Mouse (Mus musculus) kidney, embryonic 16.5 days (tissue): Measurements from ENCODE around the gene Pbx1. TPM values are rescaled to one million over a fixed set of nuclear protein-coding genes. Genes with fewer than 3 reads are reported as not detected.
A peak's percentile ranks its signal among the peaks of the same experiment; 100 is the strongest.

ENCODE experiments used
- ATAC-seq: fragments of 200-750 bp; cut with Nextera tagmentation; 2 replicates; pipeline ENCODE4 v1.8.0; 2017; ENCODE audit warnings: moderate TSS enrichment; ENCODE audit not compliant: low FRiP score, low TSS enrichment
- H3K27ac ChIP-seq: fragments of 300-500 bp; sonication (generic); 2 replicates; pipeline ENCODE4 v1.5.1; 2014; ENCODE audit warnings: low read length
- H3K27me3 ChIP-seq: fragments of 300-500 bp; sonication (generic); 2 replicates; pipeline ENCODE4 v1.6.1; 2014; ENCODE audit warnings: low read length, control low read depth, mixed read lengths; ENCODE audit not compliant: insufficient read depth
- H3K36me3 ChIP-seq: fragments of 300-500 bp; sonication (generic); 2 replicates; pipeline ENCODE4 v1.6.1; 2014; ENCODE audit warnings: low read length, control low read depth, mixed read lengths; ENCODE audit not compliant: insufficient read depth
- H3K4me1 ChIP-seq: fragments of 300-500 bp; sonication (generic); 2 replicates; pipeline ENCODE4 v1.6.1; 2014; ENCODE audit warnings: low read length, control low read depth, mixed read lengths; ENCODE audit not compliant: insufficient read depth
- H3K4me2 ChIP-seq: fragments of 300-500 bp; sonication (generic); replicated peaks from 2 replicates; pipeline ENCODE4 v1.6.1; 2014; ENCODE audit warnings: low read depth, low read length
- H3K4me3 ChIP-seq: fragments of 300-500 bp; sonication (generic); 2 replicates; pipeline ENCODE4 v1.5.1; 2014; ENCODE audit warnings: mild to moderate bottlenecking, low read length
- H3K9ac ChIP-seq: fragments of 300-500 bp; sonication (generic); replicated peaks from 2 replicates; pipeline ENCODE4 v1.6.1; 2014; ENCODE audit warnings: low read length
- H3K9me3 ChIP-seq: fragments of 300-500 bp; sonication (generic); 2 replicates; pipeline ENCODE4 v1.6.1; 2016; ENCODE audit warnings: low read length, control low read depth
- WGBS: fragments of 180-500 bp; shearing (Covaris S2); extraction: QIAGEN DNeasy Blood & Tissue Kit; methylation state at CpG from one replicate; pipeline ENCODE4 v1.1.7; 2014; 5-methylcytosine and 5-hydroxymethylcytosine counted together
- polyA plus RNA-seq: library from polyadenylated mRNA; unstranded; fragments of >200 nt; fragmentation: Nextera tagmentation; extraction: Ambion mirVana; gene quantifications from 2 replicates; pipeline ENCODE4 v1.2.1, GENCODE M21; 2015

Pbx1 gene
- polyA plus RNA-seq, 1 experiment from 2014 or later: 67.3 TPM

- peaks cover 76% of the 10 kb centered on the region for H3K4me1 ChIP-seq
- H3K9ac ChIP-seq: no peak overlapping the region
- 66% methylated on average over 5 of the region's 5 CpGs for WGBS
- H3K27me3 ChIP-seq: no peaks in the 10 kb centered on the region
- H3K27ac ChIP-seq: no peak overlapping the region
- H3K4me3 ChIP-seq: no peak overlapping the region
- no peaks in the 10 kb centered on the region for H3K9me3 ChIP-seq
- no peaks in the 10 kb centered on the region for H3K36me3 ChIP-seq
- ATAC-seq: no peak
- H3K4me2 ChIP-seq: no peak overlapping the region
These were observed 186.5 kb downstream of the Pbx1 start for GRCm38 (mm10) chr1:168245539-168245938.

DNA sequence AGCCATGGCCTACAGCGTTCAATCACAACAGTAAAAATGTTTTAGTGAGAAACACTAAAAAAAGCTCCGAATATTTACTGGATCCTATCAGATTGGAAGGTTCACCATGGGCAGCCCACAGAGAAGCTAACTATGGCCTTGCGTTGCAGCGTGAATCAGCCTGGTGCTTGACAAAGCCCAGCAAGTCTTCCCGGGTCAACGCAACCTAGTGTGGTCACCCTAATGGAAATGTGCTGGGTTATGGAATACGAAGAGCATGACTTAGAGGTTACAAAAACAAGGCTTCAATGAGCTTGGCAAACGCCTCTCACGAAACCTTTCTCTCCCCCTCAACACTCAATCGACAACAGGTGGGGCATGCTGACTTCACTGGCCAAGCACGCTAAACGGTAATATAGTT lies 188.3 kb downstream of the Pbx1 start:
- no peak overlapping the region for H3K4me3 ChIP-seq
- no peak overlapping the region for H3K9ac ChIP-seq
- H3K4me1 ChIP-seq: peaks cover 76% of the 10 kb centered on the region
- no peaks in the 10 kb centered on the region for H3K36me3 ChIP-seq
- 37% methylated on average over 12 of the region's 12 CpGs for WGBS
- H3K9me3 ChIP-seq: no peaks in the 10 kb centered on the region
- H3K27me3 ChIP-seq: no peaks in the 10 kb centered on the region
- H3K4me2 ChIP-seq: no peak overlapping the region
- no peak overlapping the region for H3K27ac ChIP-seq
- no peak for ATAC-seq

GRCm38 (mm10) chr1:168243068-168243467 lies 189.0 kb downstream of the Pbx1 start:
- no peak overlapping the region for H3K4me2 ChIP-seq
- no peaks in the 10 kb centered on the region for H3K36me3 ChIP-seq
- 36% methylated on average over 7 of the region's 7 CpGs for WGBS
- no peak overlapping the region for H3K9ac ChIP-seq
- no peaks in the 10 kb centered on the region for H3K9me3 ChIP-seq
- H3K27ac ChIP-seq: no peak overlapping the region
- no peak overlapping the region for H3K4me3 ChIP-seq
- ATAC-seq: no peak
- peaks cover 77% of the 10 kb centered on the region for H3K4me1 ChIP-seq
- H3K27me3 ChIP-seq: no peaks in the 10 kb centered on the region

DNA sequence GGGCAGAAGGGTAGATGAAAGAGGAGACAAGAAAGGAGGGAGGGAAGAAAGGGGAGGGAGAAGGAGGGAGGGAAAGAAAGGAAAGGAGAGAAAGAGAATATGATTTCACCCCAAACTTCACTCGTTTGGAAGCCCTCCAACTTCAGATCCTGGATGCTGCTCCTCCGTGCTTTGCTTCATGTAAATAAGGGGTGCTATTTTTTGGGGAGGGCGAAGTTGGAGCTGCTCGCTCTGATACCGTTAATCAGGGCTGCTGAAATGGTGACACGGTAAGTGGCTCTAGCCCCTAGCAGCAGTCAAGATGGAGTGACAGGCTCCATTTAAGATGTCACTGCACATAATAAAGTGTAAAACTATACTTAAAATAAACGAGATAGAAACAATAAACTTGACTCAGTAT lies 190.8 kb downstream of the Pbx1 start:
- Histone ChIP-seq H3K9ac (no peak overlapping the region), H3K36me3 (no peaks in the 10 kb centered on the region), H3K27me3 (no peaks in the 10 kb centered on the region), H3K4me3 (no peak overlapping the region), H3K27ac (no peak overlapping the region), H3K4me1 (peaks cover 71% of the 10 kb centered on the region), H3K4me2 (peak overlapping the region; percentile 2), H3K9me3 (no peaks in the 10 kb centered on the region)
- ATAC-seq: 0 out of 2 replicates have a peak, but pooled peaks have one; percentile 44
- WGBS: 8% methylated on average over 7 of the region's 7 CpGs

DNA sequence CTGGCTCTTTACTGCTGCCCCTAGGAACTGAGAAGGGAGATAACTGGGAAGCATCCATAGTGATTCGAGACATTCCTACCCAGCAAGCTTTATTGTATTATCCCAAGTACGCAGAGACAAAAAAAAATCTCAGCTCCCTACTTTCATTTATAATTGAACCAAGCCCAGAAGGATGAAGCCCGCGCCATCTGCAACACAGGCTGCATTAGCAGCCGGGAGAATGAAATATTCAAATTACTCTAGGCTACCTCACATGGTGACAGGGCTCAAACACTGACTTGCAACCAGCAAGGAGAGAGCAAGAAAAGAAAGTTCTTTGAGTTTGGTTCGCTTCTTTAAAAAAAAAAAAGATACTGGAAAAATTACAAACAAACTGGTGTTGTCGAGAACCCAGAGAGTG lies 191.2 kb downstream of the Pbx1 start:
- Histone ChIP-seq H3K9ac (no peak overlapping the region), H3K36me3 (no peaks in the 10 kb centered on the region), H3K4me2 (no peak overlapping the region; the same call in 1 of the 2 replicates), H3K4me3 (no peak overlapping the region), H3K4me1 (peaks cover 67% of the 10 kb centered on the region), H3K27me3 (no peaks in the 10 kb centered on the region), H3K9me3 (no peaks in the 10 kb centered on the region), H3K27ac (no peak overlapping the region)
- ATAC-seq: no peak
- WGBS: 44% methylated on average over 7 of the region's 7 CpGs

GRCm38 (mm10) chr1:168240386-168240785 lies 191.7 kb downstream of the Pbx1 start:
- Histone ChIP-seq H3K36me3 (no peaks in the 10 kb centered on the region), H3K9ac (no peak overlapping the region), H3K4me2 (no peak overlapping the region), H3K9me3 (no peaks in the 10 kb centered on the region), H3K4me1 (peaks cover 62% of the 10 kb centered on the region), H3K27me3 (no peaks in the 10 kb centered on the region), H3K4me3 (no peak overlapping the region), H3K27ac (no peak overlapping the region)
- WGBS: 74% methylated on average over 5 of the region's 5 CpGs
- ATAC-seq: no peak

GRCm38 (mm10) chr1:168236101-168236500 lies 196.0 kb downstream of the Pbx1 start:
- 83% methylated on average over 5 of the region's 5 CpGs for WGBS
- Histone ChIP-seq H3K4me2 (no peak overlapping the region), H3K4me3 (no peak overlapping the region), H3K9ac (no peak overlapping the region), H3K27ac (no peak overlapping the region), H3K36me3 (no peaks in the 10 kb centered on the region), H3K27me3 (no peaks in the 10 kb centered on the region), H3K9me3 (no peaks in the 10 kb centered on the region), H3K4me1 (peaks cover 47% of the 10 kb centered on the region)
- no peak for ATAC-seq

- Histone ChIP-seq H3K4me3 (no peak overlapping the region), H3K27me3 (no peaks in the 10 kb centered on the region), H3K9me3 (no peaks in the 10 kb centered on the region), H3K9ac (no peak overlapping the region), H3K27ac (0 out of 2 replicates have a peak overlapping the region, but pooled peaks have one; percentile 5), H3K4me2 (no peak overlapping the region), H3K4me1 (peaks cover 57% of the 10 kb centered on the region), H3K36me3 (no peaks in the 10 kb centered on the region)
- no peak for ATAC-seq
- 69% methylated on average over 11 of the region's 11 CpGs for WGBS
These were observed 197.7 kb downstream of the Pbx1 start for GRCm38 (mm10) chr1:168234355-168234754.

- ATAC-seq: no peak
- Histone ChIP-seq H3K9me3 (no peaks in the 10 kb centered on the region), H3K9ac (no peak overlapping the region), H3K4me1 (peaks cover 64% of the 10 kb centered on the region), H3K27me3 (no peaks in the 10 kb centered on the region), H3K4me2 (no peak overlapping the region), H3K36me3 (no peaks in the 10 kb centered on the region), H3K4me3 (no peak overlapping the region), H3K27ac (no peak overlapping the region)
- WGBS: 89% methylated on average over 1 of the region's 1 CpGs
These were observed 198.9 kb downstream of the Pbx1 start for GRCm38 (mm10) chr1:168233182-168233581.

DNA sequence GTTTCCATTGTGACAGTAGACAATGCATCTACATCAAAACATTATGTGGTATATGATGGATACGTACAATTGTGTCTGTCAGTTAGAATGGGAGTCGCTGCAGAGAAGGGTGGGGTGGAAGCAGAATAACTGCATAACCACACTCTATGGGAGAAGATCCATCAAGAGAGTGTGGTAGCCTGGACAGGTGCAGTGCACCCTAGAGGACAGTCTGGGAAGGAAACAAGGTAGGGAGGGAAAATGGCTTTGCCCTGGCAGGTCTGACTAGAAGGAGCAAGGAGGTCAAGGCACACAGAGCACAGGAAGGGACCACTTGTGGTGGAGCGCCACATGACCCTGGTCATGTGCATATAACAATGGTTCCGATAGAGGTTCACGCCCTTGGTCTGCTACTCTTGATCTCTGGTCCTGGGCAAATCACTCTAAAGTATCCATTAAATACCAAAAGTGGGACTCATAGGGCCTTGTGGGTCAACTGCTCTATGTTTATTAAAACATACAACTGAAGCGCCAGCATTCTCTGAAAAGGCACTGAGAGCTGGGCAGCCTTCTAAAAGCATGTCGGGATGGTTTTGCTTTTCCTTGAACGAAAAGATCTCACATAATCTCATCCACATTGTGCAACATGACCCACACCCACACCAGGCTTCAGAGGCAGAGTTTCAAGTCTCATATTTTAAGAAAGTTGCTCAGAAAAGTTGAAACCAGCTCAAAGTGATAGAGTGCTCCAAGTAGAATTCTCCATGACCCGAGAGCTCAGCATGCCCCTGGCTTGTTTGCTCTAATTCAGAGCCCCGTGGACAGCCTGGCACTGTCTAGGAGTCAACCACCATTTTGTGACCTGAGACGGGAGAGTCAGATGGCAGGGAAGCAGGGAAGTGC lies 200.3 kb downstream of the Pbx1 start:
- ATAC-seq: no peak
- no peak overlapping the region for H3K4me2 ChIP-seq
- no peak overlapping the region for H3K9ac ChIP-seq
- H3K4me1 ChIP-seq: peaks cover 60% of the 10 kb centered on the region
- peak overlapping the region; percentile 20; the same call in 1 of the 2 replicates for H3K27ac ChIP-seq
- no peaks in the 10 kb centered on the region for H3K27me3 ChIP-seq
- H3K4me3 ChIP-seq: no peak overlapping the region
- H3K36me3 ChIP-seq: no peaks in the 10 kb centered on the region
- WGBS: 79% methylated on average over 11 of the region's 11 CpGs
- H3K9me3 ChIP-seq: no peaks in the 10 kb centered on the region
